Mouse (Mus musculus) MEL (cell line): ENCODE measurements around the gene Art3. TPM values are rescaled to one million over a fixed set of nuclear protein-coding genes. Genes with fewer than 3 reads are reported as not detected.

Experiments
- DNase-seq: peaks from one replicate; pipeline ENCODE4 v3.0.0; 2011; ENCODE audit warnings: low read depth, low spot score
- H3K27ac ChIP-seq: 2 replicates; pipeline ENCODE4 v1.5.1; 2012; ENCODE audit warnings: low read depth, mild to moderate bottlenecking, control low read depth, low read length, moderate library complexity; ENCODE audit not compliant: control insufficient read depth
- H3K27me3 ChIP-seq, 2 experiments: fragments of 150-350 bp in 1 of 2; sonication (generic) in 1 of 2; 2 replicates each; pipeline ENCODE4 v1.6.1; 2012; ENCODE audit warnings: low read length in 2 of 2, mild to moderate bottlenecking in 2 of 2, improper control_type of control experiment in 1 of 2, moderate library complexity in 1 of 2; ENCODE audit not compliant: insufficient read depth in 2 of 2, control insufficient read depth in 1 of 2
- H3K36me3 ChIP-seq, 2 experiments: 2 replicates each; pipeline ENCODE4 v1.6.1; 2012 to 2014; ENCODE audit warnings: low read length in 2 of 2, improper control_type of control experiment in 1 of 2, inconsistent platforms in 1 of 2, mild to moderate bottlenecking in 1 of 2; ENCODE audit not compliant: insufficient read depth in 2 of 2, control insufficient read depth in 1 of 2
- H3K4me1 ChIP-seq, 2 experiments: fragments of 150-350 bp in 1 of 2; sonication (generic) in 1 of 2; 2 replicates each; pipeline ENCODE4 v1.6.1; 2012; ENCODE audit warnings: low read length in 2 of 2, improper control_type of control experiment in 1 of 2, mild to moderate bottlenecking in 1 of 2; ENCODE audit not compliant: insufficient read depth in 2 of 2, control insufficient read depth in 1 of 2
- H3K4me3 ChIP-seq, 2 experiments: fragments of 150-350 bp in 1 of 2; sonication (generic) in 1 of 2; 2 replicates each; pipeline ENCODE4 v1.5.1; 2012; ENCODE audit warnings: low read depth in 2 of 2, low read length in 2 of 2, mild to moderate bottlenecking in 2 of 2, moderate library complexity in 2 of 2, control low read depth in 1 of 2, improper control_type of control experiment in 1 of 2; ENCODE audit not compliant: control insufficient read depth in 1 of 2, insufficient read depth in 1 of 2
- H3K79me2 ChIP-seq: 2 replicates; pipeline ENCODE4 v1.6.1; 2012; ENCODE audit warnings: mild to moderate bottlenecking, low read length, moderate library complexity; ENCODE audit not compliant: control insufficient read depth, poor library complexity, insufficient read depth
- H3K9ac ChIP-seq: 2 replicates; pipeline ENCODE4 v1.6.1; 2012; ENCODE audit warnings: low read depth, mild to moderate bottlenecking, control low read depth, low read length, moderate library complexity; ENCODE audit not compliant: control insufficient read depth, poor library complexity, severe bottlenecking
- H3K9me3 ChIP-seq: fragments of 150-350 bp; sonication (generic); replicated peaks from 2 replicates; pipeline ENCODE4 v1.6.1; 2012; ENCODE audit warnings: mild to moderate bottlenecking, low read length, improper control_type of control experiment, moderate library complexity; ENCODE audit not compliant: insufficient read depth
- BHLHE40 ChIP-seq: IDR thresholded peaks from 2 replicates; pipeline ENCODE4 v1.6.1; 2012; ENCODE audit warnings: low read depth, mild to moderate bottlenecking, inconsistent platforms, low read length, improper control_type of control experiment, borderline replicate concordance
- CHD2 ChIP-seq: IDR thresholded peaks from 2 replicates; pipeline ENCODE4 v1.6.1; 2011; ENCODE audit warnings: low read length, improper control_type of control experiment
- E2F4 ChIP-seq: IDR thresholded peaks from 2 replicates; pipeline ENCODE4 v1.6.1; 2011; ENCODE audit warnings: low read depth, low read length, improper control_type of control experiment, borderline replicate concordance
- ELF1 ChIP-seq: IDR thresholded peaks from 2 replicates; pipeline ENCODE4 v1.6.1; 2014; ENCODE audit warnings: low read depth, mild to moderate bottlenecking, inconsistent platforms, low read length, improper control_type of control experiment, moderate library complexity
- ETS1 ChIP-seq: IDR thresholded peaks from 2 replicates; pipeline ENCODE4 v1.6.1; 2012; ENCODE audit warnings: low read depth, mild to moderate bottlenecking, inconsistent platforms, low read length, improper control_type of control experiment, moderate library complexity
- GABPA ChIP-seq: IDR thresholded peaks from 2 replicates; pipeline ENCODE4 v1.6.1; 2012; ENCODE audit warnings: low read depth, mild to moderate bottlenecking, inconsistent platforms, low read length, improper control_type of control experiment, moderate library complexity
- GATA1 ChIP-seq: IDR thresholded peaks from 2 replicates; pipeline ENCODE4 v1.6.1; 2011; ENCODE audit warnings: low read depth, low read length, improper control_type of control experiment
- HCFC1 ChIP-seq: IDR thresholded peaks from 2 replicates; pipeline ENCODE4 v1.6.1; 2012; ENCODE audit warnings: low read depth, mild to moderate bottlenecking, inconsistent platforms, low read length, improper control_type of control experiment, moderate library complexity
- JUND ChIP-seq: IDR thresholded peaks from 2 replicates; pipeline ENCODE4 v1.6.1; 2011; ENCODE audit warnings: low read depth, mild to moderate bottlenecking, improper control_type of control experiment, low read length
- KAT2A ChIP-seq: conservative IDR thresholded peaks from 2 replicates; pipeline ENCODE4 v1.6.1; 2012; ENCODE audit warnings: low read depth, low read length, improper control_type of control experiment, inconsistent platforms
- MAX ChIP-seq: IDR thresholded peaks from 2 replicates; pipeline ENCODE4 v1.6.1; 2011; ENCODE audit warnings: low read length, improper control_type of control experiment
- MAZ ChIP-seq: IDR thresholded peaks from 2 replicates; pipeline ENCODE4 v1.6.1; 2012; ENCODE audit warnings: low read depth, mild to moderate bottlenecking, inconsistent platforms, low read length, improper control_type of control experiment
- MEF2A ChIP-seq: IDR thresholded peaks from 2 replicates; pipeline ENCODE4 v1.6.1; 2014; ENCODE audit warnings: low read depth, mild to moderate bottlenecking, inconsistent platforms, low read length, improper control_type of control experiment; ENCODE audit not compliant: poor library complexity, insufficient replicate concordance, severe bottlenecking; ENCODE audit errors: extremely low read depth
- MXI1 ChIP-seq: IDR thresholded peaks from 2 replicates; pipeline ENCODE4 v1.6.1; 2011; ENCODE audit warnings: mild to moderate bottlenecking, low read depth, low read length, improper control_type of control experiment
- NELFE ChIP-seq: IDR thresholded peaks from 2 replicates; pipeline ENCODE4 v1.6.1; 2011; ENCODE audit warnings: low read depth, low read length, improper control_type of control experiment
- NRF1 ChIP-seq: IDR thresholded peaks from 2 replicates; pipeline ENCODE4 v1.6.1; 2014; ENCODE audit warnings: low read depth, mild to moderate bottlenecking, inconsistent platforms, low read length, improper control_type of control experiment, moderate library complexity; ENCODE audit not compliant: poor library complexity, insufficient read depth, severe bottlenecking
- POLR2A ChIP-seq, 2 experiments: IDR thresholded peaks; 2 replicates each; pipeline ENCODE4 v1.6.1; 2011 to 2012; ENCODE audit warnings: low read length in 2 of 2, mild to moderate bottlenecking in 2 of 2, control low read depth in 1 of 2, improper control_type of control experiment in 1 of 2, low read depth in 1 of 2, moderate library complexity in 1 of 2; ENCODE audit not compliant: control insufficient read depth in 1 of 2, insufficient read depth in 1 of 2, poor library complexity in 1 of 2
- POLR2AphosphoS2 ChIP-seq: IDR thresholded peaks from 2 replicates; pipeline ENCODE4 v1.6.1; 2011; ENCODE audit warnings: low read length, improper control_type of control experiment
- RAD21 ChIP-seq: IDR thresholded peaks from 2 replicates; pipeline ENCODE4 v1.6.1; 2011; ENCODE audit warnings: mild to moderate bottlenecking, low read depth, low read length, improper control_type of control experiment
- RCOR1 ChIP-seq: IDR thresholded peaks from 2 replicates; pipeline ENCODE4 v1.6.1; 2012; ENCODE audit warnings: low read depth, mild to moderate bottlenecking, inconsistent platforms, low read length, improper control_type of control experiment
- SMC3 ChIP-seq: IDR thresholded peaks from 2 replicates; pipeline ENCODE4 v1.6.1; 2011; ENCODE audit warnings: low read depth, low read length, improper control_type of control experiment
- TAL1 ChIP-seq: IDR thresholded peaks from 2 replicates; pipeline ENCODE4 v1.6.1; 2012; ENCODE audit warnings: mild to moderate bottlenecking, inconsistent platforms, low read length, moderate library complexity, mixed read lengths
- TBP ChIP-seq: IDR thresholded peaks from 2 replicates; pipeline ENCODE4 v1.8.0; 2011; ENCODE audit warnings: low read depth, low read length, improper control_type of control experiment
- TCF12 ChIP-seq: IDR thresholded peaks from 2 replicates; pipeline ENCODE4 v1.6.1; 2014; ENCODE audit warnings: low read depth, mild to moderate bottlenecking, inconsistent platforms, low read length, improper control_type of control experiment, moderate library complexity
- USF1 ChIP-seq: IDR thresholded peaks from 2 replicates; pipeline ENCODE4 v1.6.1; 2014; ENCODE audit warnings: low read depth, mild to moderate bottlenecking, inconsistent platforms, low read length, improper control_type of control experiment, moderate library complexity
- USF2 ChIP-seq, 2 experiments: IDR thresholded peaks; 2 replicates each; pipeline ENCODE4 v1.6.1; 2011 to 2012; ENCODE audit warnings: improper control_type of control experiment in 2 of 2, low read length in 2 of 2, borderline replicate concordance in 1 of 2, inconsistent platforms in 1 of 2, low read depth in 1 of 2, mild to moderate bottlenecking in 1 of 2; ENCODE audit not compliant: insufficient read depth in 1 of 2
- ZKSCAN1 ChIP-seq: IDR thresholded peaks from 2 replicates; pipeline ENCODE4 v1.6.1; 2012; ENCODE audit warnings: low read depth, mild to moderate bottlenecking, inconsistent platforms, low read length, improper control_type of control experiment, moderate library complexity
- ZNF384 ChIP-seq: IDR thresholded peaks from 2 replicates; pipeline ENCODE4 v1.6.1; 2012; ENCODE audit warnings: low read depth, mild to moderate bottlenecking, inconsistent platforms, low read length, improper control_type of control experiment
- polyA plus RNA-seq, 2 experiments: library from polyadenylated mRNA; stranded (reverse) in 1 of 2; unstranded in 1 of 2; fragments of >175 nt in 1 of 2; fragments of >200 nt in 1 of 2; gene quantifications; 2 replicates each; pipeline versions ENCODE4 v1.2.1 to v1.2.4; 2012; ENCODE audit warnings: low replicate concordance in 2 of 2, low read depth in 1 of 2; ENCODE audit not compliant: insufficient read length in 2 of 2, insufficient read depth in 1 of 2, missing spikeins in 1 of 2
- total RNA-seq: library from RNA; depleted of rRNA; stranded (reverse); fragments of 300-350 nt; gene quantifications from 2 replicates; pipeline ENCODE4 v1.2.3, GENCODE M21; 2012

Gene Art3
- total and polyA plus RNA-seq, 3 experiments, result not detected

GRCm38 (mm10) chr5:92376795-92377405, 45.3 kb downstream of the Art3 start:
- Histone ChIP-seq H3K4me3 (no peak overlapping the region), H3K27me3 (no peaks in the 10 kb centered on the region; a peak in 1 of 4 replicates), H3K4me1 (peaks cover 0 to 10% of the 10 kb centered on the region in 2 experiments; a peak in 2 of 4 replicates), H3K27ac (no peak overlapping the region), H3K9me3 (no peaks in the 10 kb centered on the region), H3K36me3 (no peaks in the 10 kb centered on the region), H3K9ac (no peak overlapping the region), H3K79me2 (no peaks in the 10 kb centered on the region)
- no peak for TF ChIP-seq MXI1
- no peak for TF ChIP-seq RAD21
- TF ChIP-seq ELF1, result no peak
- no peak for TF ChIP-seq TCF12
- TF ChIP-seq MAZ, result no peak
- no peak for TF ChIP-seq BHLHE40
- no peak for TF ChIP-seq ZNF384
- no peak for DNase-seq

- Histone ChIP-seq H3K4me1 (peaks cover 0 to 3% of the 10 kb centered on the region in 2 experiments; a peak in 2 of 4 replicates), H3K36me3 (0 out of 4 replicates have a peak, but pooled peaks cover 0 to 3% of the 10 kb centered on the region in 2 experiments), H3K79me2 (no peaks in the 10 kb centered on the region), H3K9me3 (no peaks in the 10 kb centered on the region), H3K9ac (peak overlapping the region; percentile 67), H3K4me3 (peak overlapping the region; percentile 48 to 51), H3K27me3 (no peaks in the 10 kb centered on the region; a peak in 1 of 4 replicates), H3K27ac (no peak overlapping the region)
- peak; percentile 92 for DNase-seq
- no peak for TF ChIP-seq USF2 (IDR thresholded peaks at IDR 0.05; ENCODE audit: borderline replicate concordance in 1 of 2, insufficient read depth in 1 of 2, low read depth in 1 of 2, low read length in 2 of 2)
- no peak for TF ChIP-seq NRF1
- TF ChIP-seq BHLHE40, result peak; percentile 98
- TF ChIP-seq MXI1, result peak; percentile 98
- no peak for TF ChIP-seq ELF1
- no peak for TF ChIP-seq CHD2
- TF ChIP-seq POLR2AphosphoS2, result no peak
- no peak for TF ChIP-seq TAL1
- peak; percentile 90 for TF ChIP-seq SMC3
- 0 out of 2 replicates have a peak, but pooled peaks have one; percentile 34 for TF ChIP-seq TCF12
- peak; percentile 97 for TF ChIP-seq MAX
- TF ChIP-seq E2F4, result no peak
- TF ChIP-seq USF1, result peak; percentile 46; the same call in 1 of the 2 replicates
- TF ChIP-seq JUND, result no peak
- no peak for TF ChIP-seq MEF2A
- no peak for TF ChIP-seq ZKSCAN1
- no peak for TF ChIP-seq HCFC1
- TF ChIP-seq GABPA, result no peak
- TF ChIP-seq NELFE, result no peak
- TF ChIP-seq TBP, result no peak
- peak; percentile 95 for TF ChIP-seq RAD21
- no peak for TF ChIP-seq POLR2A (IDR thresholded peaks at IDR 0.05; ENCODE audit: control insufficient read depth in 1 of 2, insufficient read depth in 1 of 2, low read depth in 1 of 2, low read length in 2 of 2, poor library complexity in 1 of 2)
- no peak for TF ChIP-seq ETS1
- no peak for TF ChIP-seq KAT2A
- peak; percentile 38; the same call in 1 of the 2 replicates for TF ChIP-seq GATA1
- TF ChIP-seq RCOR1, result no peak
- peak; percentile 36; the same call in 1 of the 2 replicates for TF ChIP-seq ZNF384
Observed at GRCm38 (mm10) chr5:92381550-92382348, 50.1 kb downstream of the Art3 start.
